Mouse (Mus musculus) cerebellum, postnatal 25 days (tissue): ENCODE data around the gene Rora.

ENCODE experiments used
- DNase-seq, 2 experiments: peaks; one replicate each; pipeline ENCODE4 v3.0.0; 2021; ENCODE audit warnings: mixed read lengths in 2 of 2

The Rora gene

GRCm38 (mm10) chr9:68689351-68689750 lies 35.8 kb downstream of the Rora start:
- DNase-seq = peak in 1 of 2 experiments; percentile 71

DNA sequence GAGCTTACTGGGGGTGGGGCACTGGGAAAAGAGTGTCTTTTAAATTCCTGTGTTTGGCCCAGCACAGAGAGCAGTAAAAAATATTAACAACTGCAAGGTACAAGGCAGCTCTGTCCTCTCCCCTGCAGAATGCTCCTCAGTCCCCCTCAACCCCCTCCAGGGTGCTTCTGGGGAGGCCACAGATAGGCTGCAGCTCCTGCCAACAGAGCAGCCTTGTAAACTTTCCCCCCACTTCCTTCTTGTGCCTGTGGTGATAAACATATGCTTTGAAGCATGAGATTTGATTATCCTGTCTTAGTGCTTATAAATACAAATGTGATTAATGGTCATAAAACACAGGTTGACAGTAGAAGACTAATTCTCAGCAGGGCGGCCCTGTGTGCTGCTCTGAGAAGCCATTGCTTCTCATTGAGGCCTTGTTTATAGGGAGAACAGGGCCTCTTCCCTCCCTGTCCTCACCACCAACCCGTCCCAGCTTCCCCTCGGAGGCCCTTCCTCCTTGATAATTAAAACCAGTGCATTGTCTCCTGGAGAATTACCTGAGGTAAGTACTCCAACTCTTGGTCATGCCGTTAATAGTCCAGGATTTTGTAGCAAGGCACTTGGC lies 41.4 kb downstream of the Rora start:
- peak in 1 of 2 experiments; percentile 31 for DNase-seq

DNA sequence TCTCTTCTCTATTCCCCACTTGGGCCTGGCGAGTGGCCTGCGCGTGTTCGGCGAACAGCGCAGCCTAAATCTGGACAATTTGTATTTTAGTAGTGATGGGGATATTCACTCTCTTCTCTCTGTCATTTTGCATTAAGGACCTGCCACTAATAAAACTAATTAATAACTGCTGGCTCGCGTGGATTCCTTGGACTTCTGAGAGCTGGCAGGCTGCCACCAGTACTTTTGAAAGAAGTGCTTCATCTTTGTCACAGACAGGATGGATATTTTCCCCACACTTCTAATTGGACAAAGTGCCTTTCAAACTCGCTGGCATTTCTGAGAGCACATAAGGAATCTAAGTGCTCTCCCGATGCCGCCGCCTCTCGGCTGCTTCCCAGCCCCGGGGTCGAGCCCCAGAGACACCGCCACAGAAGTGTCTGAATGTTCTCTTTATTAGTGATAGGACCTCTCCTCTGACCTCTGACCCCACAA lies 41.9 kb downstream of the Rora start:
- DNase-seq = peak; percentile 57 to 62

- no peak for DNase-seq
Observed at GRCm38 (mm10) chr9:68696425-68696956, 42.9 kb downstream of the Rora start.

DNA sequence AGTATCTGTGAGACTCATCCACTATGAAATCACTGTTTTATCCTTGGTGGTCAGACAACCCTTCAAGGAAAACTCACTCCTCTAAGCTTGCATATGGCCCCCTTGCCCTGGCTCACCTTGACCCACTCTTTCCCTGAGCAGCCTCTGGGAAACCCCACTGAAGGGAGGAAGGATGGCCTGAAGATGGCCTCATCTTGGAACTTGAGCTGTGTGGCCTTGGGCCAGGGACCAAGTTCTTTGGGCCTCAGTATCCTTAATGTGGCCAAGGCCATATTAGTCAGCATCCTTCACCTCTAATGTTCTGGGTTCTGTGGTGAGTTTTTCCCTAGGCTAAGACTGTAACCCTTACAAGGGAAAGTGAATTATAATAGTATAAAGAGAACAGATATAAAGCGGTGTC lies 45.8 kb downstream of the Rora start:
- no peak for DNase-seq

- no peak for DNase-seq
Observed at GRCm38 (mm10) chr9:68699856-68700255, 46.3 kb downstream of the Rora start.

DNA sequence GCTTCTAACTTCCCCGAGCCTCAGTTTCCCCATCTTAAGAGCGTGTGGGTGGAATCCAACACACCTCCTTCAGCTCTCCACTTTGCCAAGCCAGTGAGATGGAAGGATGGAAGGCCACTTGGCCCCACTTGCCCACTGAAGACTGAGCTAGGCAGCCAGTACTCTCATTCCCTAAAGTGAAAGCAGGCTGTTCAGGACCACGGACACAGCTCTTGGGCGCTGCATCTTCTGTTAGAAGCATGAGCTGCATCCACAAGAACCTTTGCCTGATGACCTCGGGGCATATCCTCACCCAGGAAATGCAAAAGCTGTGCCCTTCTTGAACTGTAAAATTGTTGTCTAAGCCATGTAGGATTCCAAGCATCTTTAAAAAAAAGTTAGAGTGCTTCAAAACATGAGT lies 54.0 kb downstream of the Rora start:
- no peak for DNase-seq

DNA sequence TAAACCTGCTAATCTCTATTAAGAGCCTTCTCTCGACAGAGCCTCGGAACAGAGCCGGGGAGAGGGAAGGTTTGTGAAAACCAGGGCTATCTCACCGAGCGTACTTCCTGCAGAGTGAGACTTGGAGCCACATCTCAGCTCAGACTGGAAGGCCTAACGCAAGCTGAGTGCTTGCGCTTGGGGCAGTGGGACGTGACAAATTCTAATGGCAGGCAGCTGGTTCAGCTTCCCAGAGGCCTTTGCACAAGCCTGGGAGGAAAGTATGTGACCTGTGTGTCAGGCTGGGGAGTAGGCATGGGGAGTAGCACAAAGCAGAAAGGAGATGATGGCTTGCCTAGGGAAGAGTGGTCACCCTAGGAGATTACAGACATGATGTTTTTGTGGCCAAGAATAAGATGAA lies 55.6 kb downstream of the Rora start:
- peak in 1 of 2 experiments; percentile 40 for DNase-seq

DNA sequence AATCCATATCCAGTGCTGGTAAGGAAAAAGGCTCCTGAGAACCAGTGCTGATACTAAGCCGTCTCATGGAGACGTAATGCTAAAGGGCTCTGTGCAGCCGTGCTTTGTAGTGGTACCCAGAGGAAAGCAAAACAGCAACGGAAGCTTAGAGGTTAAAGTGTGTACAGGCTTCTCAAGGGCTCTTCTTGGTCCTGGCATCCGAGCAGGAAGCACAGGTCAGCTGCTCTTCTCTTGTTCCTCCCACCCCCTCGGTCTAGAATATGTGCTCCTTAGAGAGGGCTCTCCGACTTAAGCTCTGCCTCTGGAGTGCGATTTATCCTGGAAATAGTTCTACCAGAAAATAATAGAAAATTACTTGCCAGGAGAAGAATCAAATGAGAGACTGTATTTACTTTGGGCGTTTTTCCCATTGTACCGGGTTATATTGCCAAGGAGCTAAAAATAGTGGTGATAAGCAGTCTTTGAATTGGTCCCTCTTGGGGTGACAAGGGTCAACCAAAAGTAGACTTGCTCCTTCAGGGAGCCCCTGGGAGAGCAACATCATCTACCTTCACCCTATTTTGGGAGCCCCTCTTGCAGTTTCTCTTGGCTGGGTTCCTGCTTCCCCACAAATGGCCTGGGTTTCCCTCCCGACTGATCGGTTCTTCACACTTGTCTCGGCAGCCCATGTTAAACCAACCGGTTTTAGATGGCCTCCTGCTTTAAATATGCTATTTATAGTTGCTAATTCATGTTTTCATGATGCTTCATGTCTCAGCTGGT lies 57.5 kb downstream of the Rora start:
- peak in 1 of 2 experiments; percentile 36 for DNase-seq

GRCm38 (mm10) chr9:68716961-68717360 lies 63.4 kb downstream of the Rora start:
- peak in 1 of 2 experiments; percentile 66 for DNase-seq

GRCm38 (mm10) chr9:68718427-68718826 lies 64.8 kb downstream of the Rora start:
- no peak for DNase-seq

GRCm38 (mm10) chr9:68719286-68719685 lies 65.7 kb downstream of the Rora start:
- DNase-seq = peak; percentile 60 to 67

DNA sequence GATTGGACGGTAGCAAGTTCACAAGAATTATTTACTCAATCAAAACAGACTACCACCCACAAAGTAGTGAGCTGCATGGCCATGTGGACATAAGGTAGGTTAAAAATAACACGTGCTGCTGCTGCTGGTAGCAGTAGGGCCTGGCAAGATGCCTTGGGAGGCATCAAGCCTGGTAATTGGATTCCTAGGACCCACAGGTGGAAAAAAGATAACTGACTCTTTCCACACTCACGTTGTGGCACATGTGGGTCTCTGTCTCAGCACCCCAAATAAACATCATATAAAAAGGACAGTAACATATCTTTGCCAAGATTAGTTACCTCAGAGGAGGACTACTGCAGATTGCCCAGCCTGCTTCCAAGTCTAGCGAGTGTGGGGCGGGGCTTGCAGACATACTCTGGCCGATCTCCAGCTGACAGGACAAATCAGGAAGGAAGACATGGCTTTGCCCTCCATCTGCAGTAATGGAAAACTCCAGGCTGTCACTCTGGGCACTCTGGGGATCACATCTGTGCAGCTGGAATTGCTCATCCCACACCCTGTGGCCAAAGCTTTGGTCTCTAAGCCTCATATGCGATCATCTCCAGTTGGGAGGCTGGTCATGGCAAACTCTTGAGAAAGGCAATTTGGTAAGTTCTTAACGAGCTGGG lies 71.2 kb downstream of the Rora start:
- DNase-seq = peak; percentile 75 to 89

DNA sequence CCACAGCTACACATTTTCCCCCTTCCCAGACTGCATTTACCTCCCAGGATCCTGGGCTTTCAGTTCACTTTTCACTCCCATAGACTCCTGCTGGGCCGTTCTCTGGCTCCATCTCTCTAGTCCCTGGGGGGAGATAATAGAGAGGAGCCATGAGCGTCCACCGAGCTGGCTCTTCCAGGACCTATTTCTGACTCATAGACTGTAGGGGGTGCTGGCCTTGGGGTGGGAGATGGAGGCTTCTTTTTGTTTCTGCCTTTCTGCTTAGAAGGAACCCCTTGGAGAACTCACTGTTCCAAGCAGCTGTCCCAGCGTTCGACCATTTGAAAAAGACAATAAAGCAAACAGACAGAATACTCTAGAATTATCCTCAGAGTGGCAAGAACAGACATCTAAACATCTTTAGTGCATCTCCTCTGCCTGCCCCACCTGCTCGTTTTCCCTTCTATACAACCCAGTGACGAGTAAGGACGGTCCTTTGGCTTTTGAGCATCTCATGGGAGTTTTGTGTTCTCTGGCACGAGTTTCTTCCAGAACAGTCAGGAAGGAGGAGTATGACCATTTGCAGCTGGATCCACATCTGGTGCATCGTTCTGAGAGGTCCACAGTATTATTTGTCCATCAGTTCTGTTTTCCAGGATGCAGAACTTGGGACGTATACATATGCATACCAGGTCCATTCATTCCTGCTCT lies 73.7 kb downstream of the Rora start:
- DNase-seq = no peak

- peak; percentile 44 to 52 for DNase-seq
Observed at GRCm38 (mm10) chr9:68731438-68731837, 77.9 kb downstream of the Rora start.

DNA sequence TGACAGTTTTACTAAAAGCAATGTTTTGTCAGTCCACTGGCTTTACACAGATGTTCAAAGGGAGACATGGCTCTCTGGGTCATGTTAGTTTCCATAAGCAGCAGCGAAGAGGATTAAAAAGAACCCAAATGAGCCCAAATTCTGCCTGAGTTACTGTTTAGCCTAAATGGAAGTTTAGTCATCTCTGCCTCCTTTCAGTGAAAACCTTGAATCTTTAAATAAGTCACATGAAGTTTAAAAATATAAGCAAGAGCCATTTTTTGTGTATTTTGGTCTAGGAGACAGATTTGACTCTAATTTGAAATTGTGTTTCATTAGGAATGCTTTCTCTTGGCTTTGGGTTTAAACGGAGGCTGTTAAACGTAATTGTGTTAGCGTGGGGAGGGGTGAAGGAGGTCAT lies 79.3 kb downstream of the Rora start:
- DNase-seq = no peak

DNA sequence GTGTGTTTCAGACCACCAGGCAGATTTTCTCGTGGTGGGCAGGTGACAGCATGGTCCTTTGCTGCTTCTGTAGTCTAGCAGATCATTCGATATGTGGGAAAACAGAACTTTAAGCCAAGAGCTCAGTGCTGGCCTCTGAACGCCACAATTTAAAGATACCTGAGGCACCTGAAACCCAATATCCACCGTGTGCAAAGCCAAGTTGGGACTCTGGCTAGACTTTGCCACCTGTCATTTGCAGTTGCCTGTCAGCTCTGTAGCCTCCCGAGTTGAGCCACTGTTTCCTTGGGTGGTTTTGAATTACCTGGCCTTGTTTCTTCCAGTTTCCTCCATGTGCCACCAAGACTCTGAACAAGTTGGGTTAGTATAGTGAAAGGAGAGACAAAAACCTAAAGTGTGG lies 82.3 kb downstream of the Rora start:
- no peak for DNase-seq

GRCm38 (mm10) chr9:68737197-68737736 lies 83.7 kb downstream of the Rora start:
- peak; percentile 32 to 39 for DNase-seq

DNA sequence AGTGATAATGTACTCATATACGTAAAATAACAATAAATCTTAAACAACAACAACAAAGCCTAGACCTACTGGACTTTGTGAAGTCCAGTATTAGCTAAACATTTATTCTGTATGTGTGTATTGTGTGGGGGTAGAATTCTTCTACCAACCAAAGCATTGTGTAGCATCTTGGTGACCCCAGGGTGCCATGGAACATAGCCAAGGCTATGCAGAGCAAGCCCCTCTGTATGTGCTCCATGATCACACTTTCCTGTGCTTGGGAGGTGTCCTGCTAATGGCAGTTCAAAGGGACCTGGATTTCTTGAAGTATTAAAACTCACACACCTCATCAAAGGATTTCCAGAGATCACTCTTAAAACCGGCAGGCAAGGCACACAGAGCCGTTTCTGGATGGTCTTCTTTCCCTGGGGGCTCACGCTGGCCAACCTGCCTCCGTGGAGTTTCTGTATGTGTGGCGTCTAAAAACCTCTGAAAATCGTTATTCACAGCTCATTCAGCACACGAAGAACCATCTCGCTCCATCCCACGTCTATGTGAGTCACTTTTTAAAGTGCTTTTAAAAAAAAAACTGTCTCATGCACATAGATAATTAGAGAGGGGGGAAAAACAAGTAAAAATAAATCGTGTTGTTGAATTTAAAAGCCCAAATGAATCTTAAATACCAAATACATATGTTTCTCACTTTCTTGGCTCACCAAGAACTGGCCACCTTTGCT lies 92.5 kb downstream of the Rora start:
- peak in 1 of 2 experiments; percentile 45 for DNase-seq

DNA sequence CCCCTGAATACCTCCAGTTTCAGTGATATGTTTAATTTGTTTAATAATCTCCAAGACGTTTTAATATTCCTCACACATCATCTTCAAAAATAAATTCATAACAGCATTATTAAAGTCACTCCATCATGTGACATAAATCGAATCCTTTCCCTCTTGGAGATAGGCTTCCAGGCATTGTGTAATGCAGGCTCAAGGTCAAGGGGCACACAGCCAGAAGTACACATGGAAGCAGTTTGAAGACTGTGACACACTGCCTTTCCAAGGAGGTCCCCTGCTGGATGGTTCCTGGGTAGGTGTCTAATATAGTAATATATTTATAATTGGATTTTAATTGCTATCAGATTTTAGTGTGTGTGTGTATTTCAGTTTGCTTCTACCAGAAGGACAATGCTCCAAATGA lies 103.4 kb downstream of the Rora start:
- peak in 1 of 2 experiments; percentile 27 for DNase-seq

- peak in 1 of 2 experiments; percentile 31 for DNase-seq
Observed at GRCm38 (mm10) chr9:68759324-68759723, 105.7 kb downstream of the Rora start.

- DNase-seq = peak; percentile 48 to 56
Observed at GRCm38 (mm10) chr9:68760329-68760728, 106.7 kb downstream of the Rora start.
